Mouse (Mus musculus): ENCODE measurements around the gene Ccdc65.

DNA sequence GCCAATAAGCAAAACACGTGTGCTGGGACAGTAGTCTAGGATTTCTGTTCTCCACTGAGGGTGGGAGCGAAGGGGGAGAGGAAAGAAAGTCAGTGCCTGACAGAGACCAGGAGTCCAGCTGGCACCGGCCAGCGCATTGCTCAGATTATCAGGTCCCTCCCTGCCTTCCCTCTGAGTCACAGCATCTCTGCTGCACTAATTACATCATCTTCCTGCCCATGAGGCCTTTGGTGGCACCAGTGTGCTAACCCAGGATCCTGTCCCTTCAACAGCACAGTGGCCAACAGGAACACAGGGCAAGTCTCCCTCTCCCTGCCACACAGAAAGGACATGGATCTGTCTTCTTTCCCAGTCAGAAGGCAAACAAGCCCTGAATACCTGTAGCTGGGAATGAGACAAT, 35.4 kb upstream of the Ccdc65 start:
- TF ChIP-seq SIN3A (IDR thresholded peaks at IDR 0.05; ENCODE audit: low read length) (no peak), TAL1 (IDR thresholded peaks at IDR 0.05; ENCODE audit: low read length) (no peak), ELF1 (IDR thresholded peaks at IDR 0.05; ENCODE audit: low read depth, low read length) (no peak), POLR2A (IDR thresholded peaks at IDR 0.05; ENCODE audit: control insufficient read depth in 1 of 2, insufficient read depth in 1 of 2, low read depth in 1 of 2, low read length in 2 of 2, poor library complexity in 1 of 2) (no peak), CHD1 (IDR thresholded peaks at IDR 0.05; ENCODE audit: low read depth, low read length) (no peak), CTCF (IDR thresholded peaks at IDR 0.05 in 2 of 3, conservative IDR thresholded peaks at IDR 0.05 in 1 of 3; ENCODE audit: control insufficient read depth in 1 of 3, insufficient read depth in 1 of 3, low read depth in 2 of 3, low read length in 3 of 3, poor library complexity in 1 of 3, severe bottlenecking in 1 of 3) (no peak), TCF12 (IDR thresholded peaks at IDR 0.05; ENCODE audit: low read depth, low read length) (no peak), HCFC1 (IDR thresholded peaks at IDR 0.05; ENCODE audit: low read depth, low read length) (no peak), E2F4 (IDR thresholded peaks at IDR 0.05; ENCODE audit: borderline replicate concordance, low read depth, low read length) (no peak), USF1 (IDR thresholded peaks at IDR 0.05; ENCODE audit: low read depth, low read length) (no peak)
